Mouse (Mus musculus) forelimb bud, embryonic 11.5 days (tissue): ENCODE measurements around the gene Tpra1.

Source experiments
- DNase-seq: peaks from one replicate; pipeline ENCODE4 v3.0.0-alpha.2; 2012; ENCODE audit warnings: low read depth, low spot score

The Tpra1 gene

DNA sequence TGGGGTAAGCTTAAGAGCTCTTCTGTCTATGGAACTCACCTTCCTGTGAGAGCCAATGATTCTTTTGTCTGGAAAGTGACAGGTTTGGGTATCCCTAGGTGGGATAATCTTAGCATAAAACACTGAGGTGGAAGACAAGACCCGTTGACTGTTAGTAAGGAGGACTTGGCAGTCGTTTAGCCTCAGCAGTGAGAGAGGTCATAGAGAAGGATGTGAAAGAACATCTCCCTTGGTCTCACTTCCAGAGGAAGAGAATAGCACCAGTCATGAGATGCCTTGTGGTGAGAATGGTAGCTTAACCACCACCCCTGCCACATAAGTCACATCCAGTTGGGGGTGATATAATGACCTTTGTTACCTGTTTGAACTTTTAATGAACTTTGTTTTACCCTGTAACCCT, 54.7 kb downstream of the Tpra1 start:
- no peak for DNase-seq

DNA sequence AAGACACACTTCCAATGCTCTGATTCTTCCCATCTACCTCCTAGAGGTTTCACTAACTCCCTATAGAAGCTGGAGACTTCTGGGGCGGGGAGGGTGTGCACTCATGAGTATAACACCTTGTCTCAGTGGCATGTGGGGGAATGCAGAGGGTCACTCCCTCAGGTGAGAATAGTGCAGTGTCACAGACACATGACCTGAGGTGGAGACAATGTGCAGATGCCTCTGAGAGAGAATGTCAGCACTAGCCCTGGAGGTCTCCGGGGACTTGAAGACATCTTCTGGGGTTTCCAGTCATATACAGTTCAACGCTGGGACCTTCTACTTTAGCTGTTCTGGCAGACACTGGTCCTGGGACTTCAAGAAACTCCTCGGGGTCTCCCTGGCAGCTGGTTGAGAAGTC, 55.3 kb downstream of the Tpra1 start:
- no peak for DNase-seq

DNA sequence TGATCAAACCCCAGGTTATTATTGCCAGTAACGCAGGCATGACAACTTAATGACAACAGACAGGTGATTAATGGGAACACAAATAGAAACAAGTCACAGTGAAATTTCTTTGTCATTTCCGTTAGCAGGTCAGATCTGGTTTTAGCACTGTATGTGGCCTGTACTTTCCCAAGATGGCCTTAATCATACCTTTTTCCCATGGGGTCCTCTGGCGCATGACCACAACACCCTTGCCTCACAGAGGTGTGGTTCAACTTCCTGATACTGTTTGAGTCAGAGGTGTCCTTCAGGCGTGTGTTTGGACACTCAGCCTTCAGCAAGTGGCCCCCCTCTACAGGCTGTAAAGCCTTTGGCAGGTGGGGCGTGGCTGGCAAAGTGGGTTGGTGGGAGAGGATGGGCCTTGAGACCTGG, 55.8 kb downstream of the Tpra1 start:
- DNase-seq = no peak

GRCm38 (mm10) chr6:88958305-88958704, 56.3 kb downstream of the Tpra1 start:
- DNase-seq = no peak

DNA sequence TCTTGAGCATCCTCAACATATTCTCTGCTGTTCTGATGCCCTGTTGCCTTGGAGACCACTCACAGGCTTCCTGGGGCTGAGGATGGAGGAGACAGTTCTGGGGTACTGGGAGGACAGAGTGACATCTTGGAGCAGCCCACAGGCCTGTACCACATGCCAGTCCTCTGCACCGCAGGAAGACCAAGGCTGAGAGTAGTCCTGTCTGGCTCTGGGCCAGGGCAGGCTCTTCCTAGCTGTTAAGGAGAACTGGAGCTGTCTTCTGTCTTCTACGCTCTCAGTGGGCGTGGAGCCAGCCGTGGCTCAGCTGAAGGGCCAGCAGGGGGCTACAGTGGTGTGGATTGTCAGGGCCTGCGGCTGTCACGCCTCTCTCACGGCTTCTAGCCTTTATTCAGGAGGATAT, 57.8 kb downstream of the Tpra1 start:
- no peak for DNase-seq

- peak; percentile 33 for DNase-seq
Observed at GRCm38 (mm10) chr6:88960941-88961340, 58.9 kb downstream of the Tpra1 start.
